Comparison of ENCODE assay signal across 8 mouse cellular contexts in genomic region chr16:97534876-97535461, GRCm38 (mm10). TPM values are rescaled to one million over a fixed set of nuclear protein-coding genes. Genes with fewer than 3 reads are reported as not detected.
DNase-seq lines count a peak whose midpoint lies in the region; ATAC-seq and TF ChIP-seq lines count a peak whose summit lies in the region.

No protein-coding gene starts in this region.

- peak overlapping the region; percentile 14; the same call in 1 of the 2 replicates for H3K9ac ChIP-seq in embryonic facial prominence, embryonic 14.5 days (ENCODE audit: low read depth, low read length)

- no peak for TF ChIP-seq CTCF in kidney, adult 2 months (conservative IDR thresholded peaks at IDR 0.05; ENCODE audit: insufficient read depth, insufficient read length, low read depth, low read length)

- H3K27me3 ChIP-seq in embryonic facial prominence, embryonic 14.5 days (replicated peaks; ENCODE audit: control insufficient read depth, insufficient read depth, low read length): no peaks in the 10 kb centered on the region
- no peaks in the 10 kb centered on the region for H3K27me3 ChIP-seq in kidney, adult 2 months (replicated peaks; ENCODE audit: control insufficient read depth, insufficient read depth, low read length)

- H3K9me3 ChIP-seq in embryonic facial prominence, embryonic 14.5 days (ENCODE audit: control insufficient read depth, low read length): no peaks in the 10 kb centered on the region

- 32% methylated on average over 5 of the region's 5 CpGs for WGBS in embryonic facial prominence, embryonic 14.5 days
- 6% methylated on average over 5 of the region's 5 CpGs for WGBS in kidney, adult 2 months

- intact Hi-C loops in left cerebral cortex, postnatal 36 days (cut with DNase I): no loop called here

- H3K27ac ChIP-seq in embryonic facial prominence, embryonic 14.5 days (replicated peaks; ENCODE audit: low read depth, low read length): peak overlapping the region; percentile 76
- peak overlapping the region; percentile 93 for H3K27ac ChIP-seq in kidney, adult 2 months (ENCODE audit: insufficient read depth, low read depth, low read length)

- 0 out of 2 replicates have a peak, but pooled peaks have one; percentile 48 for ATAC-seq in embryonic facial prominence, embryonic 14.5 days (ENCODE audit: low read depth)
- peak; percentile 68 for ATAC-seq in megakaryocyte progenitor cell, adult 5-6 weeks (replicated peaks; ENCODE audit: poor library complexity)

- H3K36me3 ChIP-seq in embryonic facial prominence, embryonic 14.5 days (ENCODE audit: control insufficient read depth, insufficient read depth, low read length): no peaks in the 10 kb centered on the region
- no peaks in the 10 kb centered on the region for H3K36me3 ChIP-seq in kidney, adult 2 months (ENCODE audit: control insufficient read depth, insufficient read depth, low read length)

- peak; percentile 14 for TF ChIP-seq POLR2A in kidney, adult 2 months (IDR thresholded peaks at IDR 0.05; ENCODE audit: low read depth, low read length)

- H3K4me2 ChIP-seq in embryonic facial prominence, embryonic 14.5 days (ENCODE audit: low read depth, low read length): peak overlapping the region; percentile 27

- no peak overlapping the region for H3K4me3 ChIP-seq in embryonic facial prominence, embryonic 14.5 days (ENCODE audit: low read depth, low read length)
- peak overlapping the region; percentile 49 for H3K4me3 ChIP-seq in kidney, adult 2 months (ENCODE audit: insufficient read depth, low read depth, low read length)

- peak; percentile 35 for DNase-seq in urinary bladder, postnatal 14 days (ENCODE audit: low spot score)
- no peak for DNase-seq in urinary bladder, adult 2 months (ENCODE audit: low spot score)
- peak; percentile 64 for DNase-seq in embryonic facial prominence, embryonic 14.5 days (ENCODE audit: low spot score)
- DNase-seq in heart, adult 9 months (ENCODE audit: low spot score in 2 of 2): peak; percentile 85 to 90
- peak; percentile 84 for DNase-seq in kidney, adult 2 months
- peak; percentile 31 to 38 for DNase-seq in left cerebral cortex, postnatal 36 days (ENCODE audit: low spot score in 2 of 2)
- peak; percentile 77 for DNase-seq in skeletal muscle tissue, adult 2 months (ENCODE audit: low read depth, low spot score)

- H3K4me1 ChIP-seq in embryonic facial prominence, embryonic 14.5 days (ENCODE audit: control insufficient read depth, insufficient read depth, low read length): peaks cover 20% of the 10 kb centered on the region
- peaks cover 4% of the 10 kb centered on the region; the same call in 1 of the 2 replicates for H3K4me1 ChIP-seq in kidney, adult 2 months (ENCODE audit: control insufficient read depth, insufficient read depth, low read length)

RNA-seq across cellular contexts. Expression of gene Fam3b, which starts 20.4 kb away (rescaled TPM):
- polyA plus RNA-seq in urinary bladder, adult 2 months (2012; rRNA removed): 0.17 TPM in 1 of 2 replicates, not detected in the other
- 0.18 TPM in 1 of 2 replicates, not detected in the other for polyA plus RNA-seq in embryonic facial prominence, embryonic 14.5 days (2014; fragmentation: Nextera tagmentation; extraction: Ambion mirVana)
- polyA plus RNA-seq in kidney, adult 2 months (2012; rRNA removed): 0.10 TPM in 1 of 2 replicates, not detected in the other
- not detected for total RNA-seq in left cerebral cortex, postnatal 36 days (2021)
- 0.84 TPM in 1 of 2 replicates, not detected in the other for total RNA-seq in megakaryocyte progenitor cell, adult 5-6 weeks (2015)
- total RNA-seq in megakaryocyte progenitor cell, adult 5-6 weeks (2017): 0.17 TPM in 1 of 2 replicates, not detected in the other
